Mouse (Mus musculus) forebrain, embryonic 13.5 days (tissue): Measurements from ENCODE around the gene Rpl39. TPM values are rescaled to one million over a fixed set of nuclear protein-coding genes. Genes with fewer than 3 reads are reported as not detected.

Experiments used
- ATAC-seq: fragments of 200-750 bp; cut with Nextera tagmentation; 2 replicates; pipeline ENCODE4 v1.8.0; 2017
- H3K27ac ChIP-seq: fragments of 300-500 bp; sonication (generic); 2 replicates; pipeline ENCODE4 v1.5.1; 2015; ENCODE audit warnings: inconsistent platforms, mild to moderate bottlenecking, moderate library complexity
- H3K27me3 ChIP-seq: fragments of 300-500 bp; sonication (generic); 2 replicates; pipeline ENCODE4 v1.6.1; 2015; ENCODE audit warnings: mild to moderate bottlenecking, inconsistent platforms
- H3K36me3 ChIP-seq: fragments of 300-500 bp; sonication (generic); 2 replicates; pipeline ENCODE4 v1.6.1; 2015; ENCODE audit warnings: mild to moderate bottlenecking, inconsistent platforms; ENCODE audit not compliant: poor library complexity, severe bottlenecking
- H3K4me1 ChIP-seq: fragments of 300-500 bp; sonication (generic); 2 replicates; pipeline ENCODE4 v1.6.1; 2015; ENCODE audit warnings: inconsistent platforms
- H3K4me2 ChIP-seq: fragments of 300-500 bp; sonication (generic); 2 replicates; pipeline ENCODE4 v1.6.1; 2015; ENCODE audit warnings: inconsistent platforms, mild to moderate bottlenecking, moderate library complexity
- H3K4me3 ChIP-seq: fragments of 300-500 bp; sonication (generic); 2 replicates; pipeline ENCODE4 v1.5.1; 2015; ENCODE audit warnings: mild to moderate bottlenecking, inconsistent platforms
- H3K9ac ChIP-seq: fragments of 300-500 bp; sonication (generic); 2 replicates; pipeline ENCODE4 v1.6.1; 2015; ENCODE audit warnings: mild to moderate bottlenecking, inconsistent platforms
- H3K9me3 ChIP-seq: fragments of 300-500 bp; sonication (generic); replicated peaks from 2 replicates; pipeline ENCODE4 v1.6.1; 2016; ENCODE audit warnings: inconsistent platforms
- WGBS: fragments of 180-500 bp; shearing (Covaris S2); methylation state at CpG from one replicate; pipeline ENCODE4 v1.1.7; 2015; 5-methylcytosine and 5-hydroxymethylcytosine counted together
- polyA plus RNA-seq: library from polyadenylated mRNA; unstranded; fragments of >200 nt; fragmentation: Nextera tagmentation; extraction: Ambion mirVana; gene quantifications from 2 replicates; pipeline ENCODE4 v1.2.1, GENCODE M21; 2015

Rpl39 gene
- polyA plus RNA-seq, 1 experiment from 2014 or later = 495 TPM

- Histone ChIP-seq H3K9ac (peak overlapping the region; percentile 54), H3K4me2 (peak overlapping the region; percentile 70), H3K9me3 (no peaks in the 10 kb centered on the region), H3K27ac (no peak overlapping the region), H3K36me3 (no peaks in the 10 kb centered on the region), H3K4me3 (peak overlapping the region; percentile 38), H3K27me3 (peaks cover 53% of the 10 kb centered on the region), H3K4me1 (peaks cover 10% of the 10 kb centered on the region)
- WGBS = 18% methylated on average over 66 of the region's 70 CpGs
- ATAC-seq = peak; percentile 21; the same call in 1 of the 2 replicates
These were observed 36.0 kb downstream of the Rpl39 start for GRCm38 (mm10) chrX:37048890-37049823.

GRCm38 (mm10) chrX:37048066-37048889 lies 36.9 kb downstream of the Rpl39 start, which contains the start of gene Sowahd:
Gene Sowahd (plus strand): TSS chrX:37048845.
- no peaks in the 10 kb centered on the region for H3K36me3 ChIP-seq
- H3K9ac ChIP-seq = peak within 1 kb of the TSS; percentile 54
- ATAC-seq = no peak
- H3K4me1 ChIP-seq = peaks cover 10% of the 10 kb centered on the region
- H3K4me3 ChIP-seq = peak within 1 kb of the TSS; percentile 38
- H3K27ac ChIP-seq = no peak within 1 kb of the TSS
- peaks cover 53% of the 10 kb centered on the region for H3K27me3 ChIP-seq
- peak within 1 kb of the TSS; percentile 70 for H3K4me2 ChIP-seq
- 17% methylated on average over 32 of the region's 38 CpGs for WGBS
- H3K9me3 ChIP-seq = no peaks in the 10 kb centered on the region

GRCm38 (mm10) chrX:37042726-37043125 lies 42.5 kb downstream of the Rpl39 start:
- Histone ChIP-seq H3K36me3 (no peaks in the 10 kb centered on the region), H3K4me1 (no peaks in the 10 kb centered on the region), H3K9ac (no peak overlapping the region), H3K27me3 (peaks cover 19% of the 10 kb centered on the region), H3K4me3 (no peak overlapping the region), H3K4me2 (no peak overlapping the region), H3K9me3 (no peaks in the 10 kb centered on the region), H3K27ac (no peak overlapping the region)
- 18% methylated on average over 9 of the region's 9 CpGs for WGBS
- no peak for ATAC-seq

Other genes with a start within 250 kb of the Rpl39 start
- gene Ube2a, start 211.5 kb downstream of the Rpl39 start, polyA plus RNA-seq = 127 and 138 TPM in 2 replicates
- gene C330007P06Rik, start 211.3 kb downstream of the Rpl39 start, polyA plus RNA-seq = 26.7 and 29.1 TPM in 2 replicates
- 8.0 and 8.7 TPM in 2 replicates for gene Nkrf, start 182.5 kb downstream of the Rpl39 start, polyA plus RNA-seq
- 41.9 and 49.5 TPM in 2 replicates for gene Sept6, start 93.6 kb downstream of the Rpl39 start, polyA plus RNA-seq
- not detected in 2 replicates for gene Sowahd, start 36.6 kb downstream of the Rpl39 start, polyA plus RNA-seq
- 32.1 and 34.5 TPM in 2 replicates for gene Upf3b, start 24.9 kb upstream of the Rpl39 start, polyA plus RNA-seq
- 19.0 and 22.0 TPM in 2 replicates for gene Nkap, start 41.4 kb upstream of the Rpl39 start, polyA plus RNA-seq
- 0.13 and 0.27 TPM in 2 replicates for gene Akap14, start 83.4 kb upstream of the Rpl39 start, polyA plus RNA-seq
- gene Ndufa1, start 105.8 kb upstream of the Rpl39 start, polyA plus RNA-seq = 499 and 510 TPM in 2 replicates
- 13.6 and 14.4 TPM in 2 replicates for gene Rnf113a1, start 105.8 kb upstream of the Rpl39 start, polyA plus RNA-seq
- gene Gm9, start 125.6 kb upstream of the Rpl39 start, polyA plus RNA-seq = not detected in 2 replicates
- not detected in 2 replicates for gene Rhox1, start 136.9 kb upstream of the Rpl39 start, polyA plus RNA-seq
- not detected in 2 replicates for gene Rhox2a, start 159.6 kb upstream of the Rpl39 start, polyA plus RNA-seq
- gene Rhox3a, start 164.5 kb upstream of the Rpl39 start, polyA plus RNA-seq = not detected in 2 replicates
- not detected in 2 replicates for gene Rhox4a, start 179.9 kb upstream of the Rpl39 start, polyA plus RNA-seq